Mouse (Mus musculus) gastrocnemius, postnatal 36 days (tissue): ENCODE data around the gene Fshb. TPM values are rescaled to one million over a fixed set of nuclear protein-coding genes. Genes with fewer than 3 reads are reported as not detected.

Source experiments
- DNase-seq, 2 experiments: peaks; one replicate each; pipeline ENCODE4 v3.0.0; 2022
- intact Hi-C: fragments of 180-260 bp; cut with DNase I; formaldehyde crosslinking; loops from one replicate; pipeline ENCODE4 v1.15.1; 2025
- long read RNA-seq, 2 experiments: library from polyadenylated mRNA; stranded (forward); transcript quantifications; one replicate each; pipeline ENCODE4 v2.0.0; 2021
- total RNA-seq, 2 experiments: library from RNA; stranded (reverse); gene quantifications; 2 replicates each; pipeline ENCODE4 v1.2.3; 2021

The Fshb gene
- not detected for total RNA-seq
- long read RNA-seq, experiment 1: 0 reads
- long read RNA-seq, experiment 2: 0 reads

DNA sequence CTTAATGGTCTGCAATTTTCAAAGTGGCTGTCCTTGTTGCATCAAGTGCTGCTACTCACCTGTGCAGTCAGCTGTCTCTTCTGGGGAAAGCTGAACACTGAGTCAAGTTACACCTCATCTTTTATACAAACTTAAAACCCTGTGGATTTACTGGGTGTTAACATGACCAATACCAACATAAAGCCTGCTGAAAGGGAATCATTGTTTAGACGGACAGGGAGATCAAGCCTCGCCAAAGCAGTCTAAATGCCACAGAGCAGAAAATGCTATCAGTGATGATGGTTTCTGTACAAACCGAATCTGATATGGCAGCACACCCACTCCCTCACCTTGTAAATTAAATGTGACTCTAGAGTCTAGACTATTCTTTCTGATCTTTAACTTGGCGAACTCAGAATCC, at the start of gene Fshb:
Fshb (minus strand) TSS at position 101 of the 400 bp plus-strand sequence.
- intact Hi-C loops: no loop called here
- no peak for DNase-seq

DNA sequence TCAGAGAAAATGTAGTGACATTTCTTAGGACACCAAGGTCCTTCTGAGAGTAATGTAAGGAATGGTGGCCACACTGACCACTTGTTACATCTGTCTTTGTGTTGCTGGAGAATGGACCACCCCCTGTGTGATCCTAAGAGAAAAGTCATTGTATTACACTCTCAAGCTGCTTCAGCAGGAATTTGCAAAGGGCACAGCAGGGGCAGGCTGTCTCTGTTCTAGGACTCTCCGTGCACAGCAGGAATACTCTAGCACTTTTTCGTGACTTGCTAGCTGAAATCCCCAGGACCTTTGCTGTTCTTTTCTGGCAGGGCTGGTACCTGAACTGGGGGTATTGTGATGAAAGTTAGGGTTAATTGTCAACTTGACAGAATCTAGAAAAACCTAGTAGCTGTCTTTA, 24.8 kb upstream of the Fshb start:
- DNase-seq: no peak
- intact Hi-C loops: no loop called here

DNA sequence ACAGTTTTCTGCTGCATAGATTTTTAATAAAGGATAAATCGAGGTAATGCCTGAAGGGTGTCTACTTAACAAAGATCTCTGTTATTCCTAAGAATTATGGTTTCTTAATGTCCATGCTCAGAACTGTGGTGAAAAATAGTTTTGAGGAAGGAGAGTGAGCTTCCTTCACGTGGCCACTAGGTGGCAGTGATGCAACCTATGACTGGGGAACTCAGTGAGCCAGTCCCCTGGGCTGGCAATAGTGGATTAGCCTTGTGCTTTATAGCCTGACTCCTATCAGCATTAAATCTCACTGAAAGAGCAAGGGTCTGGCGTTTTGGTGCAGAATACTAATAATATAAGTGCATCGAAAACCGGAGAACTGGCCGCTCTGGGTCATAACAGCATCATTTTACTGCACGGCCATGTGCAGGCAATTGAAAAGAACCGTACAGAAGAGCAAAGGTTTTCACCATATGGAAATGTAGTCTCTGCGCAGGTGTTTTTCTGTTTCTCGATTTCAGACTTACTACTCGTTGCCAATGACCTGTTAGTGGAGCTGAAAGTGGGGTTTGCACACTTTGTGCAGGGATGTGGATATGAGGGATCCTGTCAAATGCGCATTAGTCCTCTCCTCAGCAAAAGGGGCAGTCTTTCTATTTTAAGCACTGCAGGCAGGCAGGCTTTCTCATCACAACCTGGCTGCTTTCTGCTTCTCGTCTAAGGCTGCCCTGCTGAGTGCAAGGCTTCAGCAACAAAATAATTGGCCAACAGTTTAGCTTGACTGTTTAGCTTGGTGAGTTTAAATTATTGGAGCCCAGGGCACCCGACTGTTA, 23.8 kb upstream of the Fshb start:
- intact Hi-C loops: no loop called here
- no peak for DNase-seq

DNA sequence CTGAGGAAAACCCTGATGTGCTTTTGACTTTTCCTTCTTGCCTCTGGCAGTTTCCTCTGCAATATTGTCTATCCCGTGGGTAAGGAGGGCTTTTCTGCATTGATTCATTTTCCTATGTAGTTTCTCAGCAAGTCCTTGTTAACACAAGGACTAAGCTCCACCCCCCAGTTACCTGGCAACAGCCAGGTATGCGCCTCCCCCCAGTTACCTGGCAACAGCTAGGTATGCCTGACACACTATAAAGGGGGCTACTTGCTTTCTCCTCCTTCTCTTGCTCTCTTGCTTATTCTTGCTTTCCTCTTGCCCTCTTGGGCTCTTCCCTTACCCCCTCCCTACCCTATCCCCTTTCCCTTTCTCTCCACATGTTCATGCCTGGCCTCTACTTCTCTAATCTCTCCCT, 3.8 kb upstream of the Fshb start:
- intact Hi-C loops: no loop called here

DNA sequence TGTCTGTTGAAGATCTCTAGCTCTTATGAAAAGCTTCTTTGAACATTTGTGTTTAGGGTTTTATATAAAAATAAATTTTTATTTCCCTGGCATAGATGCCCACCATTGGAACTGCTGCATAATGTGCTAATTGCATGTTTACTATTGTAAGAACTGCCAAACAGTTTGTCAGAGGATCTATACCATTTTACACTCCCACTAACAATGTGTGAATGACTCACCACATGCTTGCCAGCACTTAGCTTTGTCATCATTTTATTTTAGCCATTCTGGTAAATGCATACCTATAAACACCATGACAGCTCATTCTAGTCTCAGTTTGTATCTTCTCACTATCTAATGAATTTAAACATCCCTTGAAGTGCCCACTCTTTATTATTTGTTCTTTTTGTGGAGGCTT, 13.5 kb downstream of the Fshb start:
- no peak for DNase-seq
- intact Hi-C loops: no loop called here

More for the DNA sequence above, 3.8 kb upstream of the Fshb start:
- DNase-seq: no peak

DNA sequence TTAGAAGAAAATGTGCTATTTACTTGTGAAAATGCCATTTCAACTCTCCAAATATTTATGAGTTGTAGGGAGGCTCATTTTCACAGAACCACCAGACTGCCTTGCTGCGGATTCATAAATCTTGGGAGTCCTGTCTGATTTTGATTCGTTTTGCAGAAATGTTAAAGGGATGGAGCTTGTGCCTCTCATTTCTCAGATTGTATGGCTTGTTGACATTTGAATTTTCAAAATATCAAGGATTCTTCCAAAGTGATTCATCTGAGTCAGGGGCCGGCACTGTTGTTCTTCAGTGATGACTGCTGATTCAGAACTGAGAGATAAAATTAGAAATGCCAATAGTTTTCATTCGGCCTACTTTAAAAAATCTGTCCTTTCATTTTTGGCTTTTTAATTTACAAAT, 18.6 kb downstream of the Fshb start:
- intact Hi-C loops: no loop called here
- no peak for DNase-seq

DNA sequence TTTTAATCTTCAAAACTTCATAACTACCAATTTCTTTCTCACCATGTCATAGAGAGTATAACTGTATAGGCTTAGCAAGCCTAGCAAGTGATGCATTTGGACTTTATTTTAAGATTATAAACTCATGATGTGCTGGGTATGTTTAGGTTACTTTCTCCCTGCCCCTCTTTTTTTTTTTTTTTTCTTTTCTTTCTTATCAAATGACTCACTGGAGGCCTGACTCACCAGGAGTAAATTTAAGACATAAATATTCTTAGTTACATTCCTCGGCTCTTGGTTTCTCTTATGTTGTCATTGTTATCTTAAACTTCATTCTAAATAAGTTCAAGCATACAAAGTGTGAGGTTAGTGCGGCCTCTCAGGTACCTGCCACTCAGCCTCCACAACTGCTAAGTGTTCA, 23.5 kb downstream of the Fshb start:
- intact Hi-C loops: no loop called here

DNA sequence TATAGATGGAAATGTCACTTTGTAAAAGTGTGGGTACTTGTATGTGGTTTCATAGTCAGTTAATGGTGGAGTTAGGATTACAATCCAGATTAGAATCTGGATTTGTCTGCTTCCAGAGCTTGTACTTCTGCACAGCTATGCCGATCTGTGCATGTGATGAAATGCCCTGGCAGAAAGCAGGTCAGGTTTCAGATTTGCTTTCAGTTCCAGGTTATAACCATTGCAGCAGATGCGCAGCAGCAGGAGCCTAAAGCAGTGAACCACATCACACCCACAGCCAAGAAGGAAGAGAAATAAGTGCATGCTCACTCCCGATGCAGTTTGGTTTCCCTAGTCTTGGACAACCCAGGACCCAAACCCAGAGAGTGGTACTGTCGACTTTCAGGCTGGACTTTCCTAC, 34.8 kb downstream of the Fshb start:
- intact Hi-C loops: no loop called here
- DNase-seq: no peak

More for the DNA sequence above, 23.5 kb downstream of the Fshb start:
- no peak for DNase-seq

DNA sequence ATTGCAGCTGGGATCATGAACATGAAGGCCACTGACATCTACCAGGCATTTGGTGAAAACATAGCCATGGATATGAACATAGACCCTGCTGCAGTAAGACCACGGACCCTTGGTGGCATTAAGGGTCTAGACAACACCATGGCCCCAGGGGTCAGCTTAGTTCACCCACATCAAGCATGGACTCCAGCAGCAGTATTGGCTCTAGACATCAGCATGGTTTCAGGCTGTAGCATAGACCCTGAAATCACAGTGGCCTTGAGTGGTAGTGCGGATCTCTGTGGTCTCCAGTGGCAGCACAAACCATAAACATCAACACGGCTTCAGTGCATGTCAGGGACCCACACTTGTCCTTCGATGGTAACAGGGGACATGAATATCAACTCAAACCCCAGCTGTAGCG, 36.7 kb downstream of the Fshb start:
- DNase-seq: no peak

DNA sequence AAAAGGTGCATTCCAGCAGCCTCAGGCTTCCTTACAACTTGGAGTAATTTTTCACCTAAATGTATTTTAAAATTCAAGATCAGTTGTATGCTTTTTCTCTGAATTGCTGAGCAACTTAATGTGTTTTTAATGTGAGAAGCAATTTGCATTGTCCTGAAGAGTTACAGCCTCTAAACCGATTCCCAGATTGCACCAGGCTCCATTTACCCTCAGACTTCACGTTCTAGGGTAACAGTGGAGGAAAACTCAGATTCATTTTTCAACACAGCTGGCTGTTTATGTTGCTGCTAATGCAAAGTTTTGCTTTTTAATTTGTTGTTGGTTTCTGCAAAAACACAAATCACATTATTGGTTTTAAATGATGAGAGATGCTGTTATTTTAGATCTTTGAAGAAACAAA, 40.1 kb downstream of the Fshb start:
- no peak for DNase-seq
- intact Hi-C loops: no loop called here

More for the DNA sequence above, 36.7 kb downstream of the Fshb start:
- intact Hi-C loops: no loop called here

DNA sequence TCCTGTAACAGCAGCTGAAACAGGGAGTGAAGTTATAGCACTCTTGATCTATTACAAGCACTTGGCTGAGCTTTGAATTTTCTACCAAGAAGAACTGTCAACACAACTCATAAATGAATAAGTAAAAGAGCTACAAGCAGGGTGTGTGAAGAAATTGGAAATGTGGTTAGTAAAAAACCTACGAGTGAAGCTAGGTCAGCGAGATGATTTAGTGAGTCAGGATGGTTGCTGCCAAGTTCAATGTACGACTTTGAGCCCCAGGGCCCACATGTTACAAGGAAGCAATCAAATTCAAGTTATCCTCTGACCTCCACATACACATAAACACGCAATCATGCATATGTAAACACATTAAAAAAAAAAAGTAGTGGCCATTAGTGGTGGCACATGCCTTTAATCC, 46.3 kb downstream of the Fshb start:
- no peak for DNase-seq
- intact Hi-C loops: no loop called here

DNA sequence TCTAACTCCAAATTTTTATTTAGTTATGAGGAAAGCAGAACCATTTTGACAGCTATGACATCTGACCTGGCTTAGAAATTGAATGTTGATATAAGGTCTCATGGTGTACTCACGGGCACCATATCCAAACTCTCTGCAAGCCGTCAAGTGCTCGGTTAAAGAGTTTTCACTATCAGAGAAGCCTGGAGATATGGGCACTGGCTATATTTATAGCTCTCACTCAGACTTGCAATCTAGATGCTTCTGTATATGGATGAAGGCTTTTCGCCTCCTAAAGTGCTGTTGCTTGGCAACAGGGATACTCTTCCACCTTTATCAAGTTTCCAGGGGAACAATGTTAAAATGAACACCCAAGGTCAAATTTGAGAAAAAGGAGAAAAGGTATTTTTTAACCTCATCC, 47.1 kb downstream of the Fshb start:
- intact Hi-C loops: no loop called here

DNA sequence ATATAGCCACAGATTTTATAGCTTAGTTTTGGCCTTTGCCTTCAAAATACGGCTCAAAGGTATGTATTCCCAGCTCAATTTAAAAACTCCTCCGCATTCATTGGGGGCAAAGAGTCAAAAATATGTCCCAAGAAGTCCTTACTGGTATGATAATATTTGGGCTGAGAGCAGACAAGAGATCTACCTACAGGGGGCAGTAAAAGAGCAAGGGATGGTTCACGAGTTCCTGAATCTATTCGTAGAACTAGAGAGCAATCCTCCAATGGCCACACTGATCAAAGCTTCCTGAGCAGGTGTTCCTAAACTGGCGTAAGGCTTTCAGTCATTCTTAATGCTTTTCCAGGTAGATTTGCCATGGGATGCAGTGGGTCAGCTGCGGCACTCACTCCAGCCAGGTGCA, 49.3 kb downstream of the Fshb start:
- intact Hi-C loops: no loop called here
- no peak for DNase-seq

More for the DNA sequence above, 47.1 kb downstream of the Fshb start:
- DNase-seq: no peak

DNA sequence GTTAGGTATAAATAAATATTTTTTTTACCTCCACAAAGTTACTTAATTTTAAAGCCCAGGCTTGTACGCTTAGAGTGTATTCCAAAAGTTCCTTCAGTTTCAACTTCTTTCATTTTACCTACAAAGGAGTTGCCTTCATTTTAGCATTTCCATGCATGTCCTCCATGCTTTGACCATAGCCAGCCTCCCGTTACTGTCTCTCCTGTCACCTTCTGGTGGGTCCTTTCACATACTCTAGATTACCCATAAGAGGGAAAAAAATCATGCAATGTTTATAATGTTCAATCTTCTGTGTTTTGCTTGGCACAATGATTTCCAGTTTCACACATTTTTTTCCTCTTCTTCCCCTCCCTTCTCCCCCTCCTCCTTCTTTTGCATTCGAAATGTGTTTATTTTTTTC, 53.1 kb downstream of the Fshb start:
- no peak for DNase-seq
- intact Hi-C loops: no loop called here

Other genes with a start within 250 kb of the Fshb start
- 1 to 10 TPM; 5.5 to 6.7 TPM for gene Arl14ep, start 85.2 kb downstream of the Fshb start, total RNA-seq
- not detected for gene Kcna4, start 231.0 kb upstream of the Fshb start, total RNA-seq